Mouse (Mus musculus): ENCODE measurements around the gene Magee2.
"Not testable (repeated sequence)": the region's sequence is repeated elsewhere in the genome, so short reads cannot be mapped to it uniquely, and the experiment has no call there.

Gene Magee2

GRCm38 (mm10) chrX:104856751-104857341 lies at the start of gene Magee2:
TSS of gene Magee2 (minus strand) at chrX:104857267.
- in situ Hi-C loops (cut with MboI, MseI), result loop anchor here (5.0 kb wide), 1 partner anchor 80 kb away; no protein-coding TSS in a partner anchor

- in situ Hi-C loops (cut with MboI, MseI), result no loop called here
These were observed 3.5 kb downstream of the Magee2 start for GRCm38 (mm10) chrX:104853610-104854009.

- in situ Hi-C loops (cut with MboI, MseI), result loop anchor here (5.0 kb wide), 1 partner anchor 135 kb away; no protein-coding TSS in a partner anchor
These were observed 39.5 kb downstream of the Magee2 start for GRCm38 (mm10) chrX:104817583-104817982.

DNA sequence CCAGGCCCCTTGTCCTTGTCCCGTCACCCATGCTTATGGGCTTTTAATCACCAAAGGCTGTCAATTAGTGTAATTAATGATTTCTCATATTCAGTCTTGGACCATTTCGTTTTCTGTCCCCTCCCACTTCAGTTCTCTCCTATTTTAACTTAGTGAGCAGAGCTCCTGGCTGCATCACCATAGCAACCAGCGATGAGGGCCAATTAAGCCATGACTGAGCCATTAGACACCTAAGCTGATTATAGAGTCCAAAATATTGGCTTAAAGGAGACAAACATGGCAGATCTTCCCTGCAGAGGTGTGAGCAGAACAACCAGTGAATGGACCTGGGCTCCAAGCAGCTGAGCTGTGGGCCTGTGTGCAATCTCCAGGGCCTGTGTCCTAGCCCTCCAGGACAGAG lies 40.1 kb downstream of the Magee2 start:
- in situ Hi-C loops (cut with MboI, MseI), result loop anchor here (5.0 kb wide), 1 partner anchor 135 kb away; no protein-coding TSS in a partner anchor

DNA sequence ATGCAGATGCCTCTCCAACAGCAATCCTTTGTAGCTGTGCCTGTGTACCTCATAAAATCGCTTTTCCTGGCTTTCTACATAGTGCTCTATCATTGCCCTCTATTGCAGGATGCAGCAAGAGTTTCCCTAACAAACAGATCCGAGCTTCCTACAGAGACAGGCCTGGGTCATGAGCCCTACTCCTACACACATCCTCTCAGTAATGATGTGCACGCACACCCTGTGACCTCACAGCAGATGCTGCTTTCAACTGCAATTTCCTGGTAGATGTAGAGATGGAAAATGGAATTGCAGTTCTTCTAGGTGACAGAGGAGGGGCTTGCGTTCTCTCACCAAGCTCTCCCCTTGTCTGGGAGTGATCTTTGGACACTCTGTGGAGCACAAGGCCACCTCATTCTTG lies 43.4 kb downstream of the Magee2 start:
- in situ Hi-C loops (cut with MboI, MseI), result not testable (repeated sequence)
